Mouse (Mus musculus) thymus, postnatal 36 days (tissue): ENCODE measurements around the gene Anks1.

ENCODE experiments used
- DNase-seq, 2 experiments: peaks; one replicate each; pipeline ENCODE4 v3.0.0; 2022; ENCODE audit warnings: mixed read lengths in 2 of 2

Gene Anks1

GRCm38 (mm10) chr17:27908888-27909621 is at the start of gene Anks1:
TSS of gene Anks1 (plus strand) at chr17:27909306.
- DNase-seq: peak; percentile 90

DNA sequence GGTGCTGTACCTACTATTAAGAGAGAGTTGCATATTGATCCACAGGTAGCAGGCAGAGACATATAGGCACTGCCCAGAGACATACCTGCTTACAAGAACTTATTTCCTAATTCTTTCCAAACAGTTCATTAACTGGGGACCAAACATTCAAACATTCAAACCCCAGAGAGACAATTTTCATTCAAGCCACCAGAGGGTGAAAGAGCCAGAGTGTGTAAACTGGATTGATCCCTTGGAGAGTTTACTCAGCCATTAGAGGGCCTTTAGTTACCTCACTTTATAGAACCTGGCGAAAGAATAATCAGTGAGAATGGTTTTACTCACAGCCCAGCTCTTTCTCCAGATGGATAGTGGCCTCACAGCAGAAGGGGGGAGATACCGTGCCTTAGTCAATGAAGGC is 43.6 kb upstream of the Anks1 start:
- no peak for DNase-seq

DNA sequence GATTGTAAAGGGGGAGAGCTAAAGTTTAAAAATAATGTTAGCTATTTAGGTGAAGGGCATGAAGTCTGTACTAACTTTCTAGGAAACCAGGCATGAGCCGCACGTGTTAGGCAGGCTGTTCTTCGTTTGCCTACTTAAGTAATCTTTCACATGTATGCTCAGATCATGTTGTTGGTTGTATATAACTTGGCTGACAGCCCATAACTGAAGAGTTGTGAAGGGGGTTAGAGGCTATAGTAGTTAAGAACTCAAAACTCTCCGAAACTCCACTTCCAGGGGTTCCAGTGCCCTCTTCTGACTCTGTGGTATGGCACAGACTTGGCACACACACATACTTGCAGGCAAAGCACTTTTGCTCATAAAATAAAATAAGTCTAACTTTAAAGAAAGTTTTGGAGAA is 42.4 kb upstream of the Anks1 start:
- no peak for DNase-seq

DNA sequence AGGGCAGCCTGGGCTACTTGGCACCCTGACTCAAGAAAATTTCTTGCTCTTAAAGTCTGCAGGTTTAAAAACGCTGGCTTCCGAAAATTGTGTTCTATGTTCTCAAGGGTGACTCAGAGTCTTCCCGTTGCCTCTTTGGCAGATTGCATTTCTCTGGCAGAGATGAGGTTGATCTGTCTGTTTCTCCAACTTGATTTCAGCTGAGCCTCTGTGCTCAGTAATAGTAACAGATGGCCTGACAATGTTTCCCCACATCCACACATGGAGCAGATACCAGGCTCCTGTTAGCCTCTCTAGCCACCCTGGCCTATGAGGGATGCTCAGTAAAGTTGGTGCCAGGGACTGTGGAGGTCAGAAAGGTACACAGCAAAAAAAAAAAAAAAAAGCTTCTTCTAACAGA is 37.3 kb upstream of the Anks1 start:
- DNase-seq: no peak

DNA sequence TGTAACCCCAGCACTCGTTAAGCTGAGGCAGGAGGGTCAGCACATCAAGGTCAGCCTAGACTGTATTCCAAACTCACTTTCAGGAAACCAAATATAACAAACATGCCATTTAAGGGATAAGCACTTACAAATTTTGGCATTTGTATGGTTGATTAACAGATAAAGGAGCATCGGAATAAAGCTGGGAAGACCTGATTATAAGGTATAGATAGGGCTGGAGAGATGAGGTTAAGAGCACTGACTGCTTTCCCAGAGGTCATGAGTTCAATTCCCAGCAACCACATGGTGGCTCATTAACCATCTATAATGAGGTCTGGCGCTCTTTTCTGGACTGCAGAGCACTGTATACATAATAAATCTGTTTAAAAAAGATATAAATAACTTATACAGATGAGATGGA is 35.5 kb upstream of the Anks1 start:
- DNase-seq: no peak

DNA sequence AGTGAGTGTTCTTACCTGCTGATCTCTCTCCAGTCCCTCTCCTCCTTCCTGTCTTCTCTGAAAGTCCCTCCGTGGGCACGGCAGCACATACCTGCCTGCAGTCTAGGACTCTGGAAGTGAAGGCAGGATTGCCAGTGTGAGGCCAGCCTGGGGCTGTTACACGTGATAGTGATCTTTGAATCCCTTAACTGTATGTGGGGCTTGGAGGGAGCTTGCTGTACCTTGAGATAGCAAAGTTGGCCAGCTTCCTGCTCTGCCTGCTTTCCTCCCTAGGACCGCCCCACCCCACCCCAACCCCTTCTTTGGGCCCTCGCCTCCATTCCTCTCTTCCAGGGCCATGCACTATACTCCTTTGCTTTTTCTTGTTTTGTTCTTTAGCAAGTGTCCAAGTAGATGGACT is 34.6 kb upstream of the Anks1 start:
- no peak for DNase-seq

DNA sequence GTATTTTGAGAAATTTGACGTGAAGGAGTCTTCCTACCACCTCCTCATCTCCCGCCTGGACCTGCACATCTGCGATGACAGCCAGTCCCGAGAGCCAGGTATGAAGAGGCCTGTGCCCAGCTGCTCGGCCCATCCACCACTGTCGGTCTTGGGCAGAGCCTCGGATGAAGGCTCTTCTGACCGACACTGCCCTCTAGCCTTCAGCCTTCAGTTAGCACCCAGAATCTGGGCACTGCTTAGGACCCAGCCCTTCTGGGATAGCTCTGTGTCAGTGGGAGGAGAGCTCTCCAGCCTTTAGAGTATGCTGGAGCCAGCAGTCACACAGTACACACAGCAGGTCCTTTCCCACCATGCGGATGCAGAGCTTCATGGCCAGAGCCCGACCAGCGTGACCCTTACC is 27.6 kb upstream of the Anks1 start:
- no peak for DNase-seq

GRCm38 (mm10) chr17:27883129-27883528 is 26.0 kb upstream of the Anks1 start:
- DNase-seq: no peak

DNA sequence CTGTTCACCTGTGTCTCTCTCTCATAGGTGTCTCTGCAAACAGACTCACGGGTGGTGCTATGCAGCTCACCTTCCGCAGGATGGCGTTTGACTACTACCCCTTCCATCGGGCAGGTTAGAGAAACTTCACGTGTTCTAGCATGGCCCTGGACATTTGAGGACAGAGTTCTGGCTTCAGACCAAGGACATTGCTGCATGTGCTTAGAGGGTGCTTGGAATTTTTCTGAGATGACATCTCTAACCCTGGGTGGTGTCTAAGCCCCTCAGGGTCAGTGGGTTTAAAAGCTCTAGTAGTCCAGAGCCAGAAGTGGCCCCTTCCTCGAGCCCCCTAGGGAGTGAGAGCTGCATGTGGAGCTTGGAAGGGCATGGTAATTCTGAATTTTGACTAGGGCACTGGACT is 25.1 kb upstream of the Anks1 start:
- DNase-seq: no peak

- no peak for DNase-seq
Measured at GRCm38 (mm10) chr17:27886499-27887210, 22.5 kb upstream of the Anks1 start.

DNA sequence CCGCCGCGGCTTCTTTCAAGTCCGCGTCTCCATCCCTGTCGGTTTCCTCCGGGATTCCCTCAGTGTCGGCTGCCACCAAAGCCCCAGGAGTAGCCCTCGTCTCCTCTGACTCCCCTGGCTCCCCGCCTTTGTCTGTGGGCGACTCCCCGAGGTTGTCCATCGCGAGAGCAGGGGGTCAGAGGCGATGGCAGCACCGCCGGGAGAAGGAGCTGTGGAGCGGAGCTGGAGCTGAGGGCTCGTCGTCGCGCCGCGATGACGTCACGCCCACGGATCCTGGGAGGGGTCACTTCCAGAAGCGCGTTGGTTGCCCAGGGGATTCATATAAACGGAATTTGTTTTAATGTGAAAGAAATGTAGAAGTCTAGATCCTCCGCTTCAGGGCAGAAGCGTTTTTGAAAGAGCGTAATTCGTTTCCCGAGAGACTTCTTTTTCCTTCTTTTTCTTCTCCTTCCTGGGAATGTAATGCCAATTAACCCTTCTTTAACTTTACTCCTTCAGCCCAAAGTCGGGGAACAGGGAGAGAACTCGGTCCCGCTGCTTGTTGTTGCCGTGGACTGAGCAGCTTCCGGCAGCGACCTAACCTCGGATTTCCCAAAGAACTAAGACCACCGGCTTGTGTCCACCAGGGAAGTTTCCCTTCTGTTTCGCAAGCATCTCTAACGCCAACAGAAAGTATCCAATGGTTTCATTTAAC is 1.4 kb upstream of the Anks1 start:
- DNase-seq: peak; percentile 87 to 88

DNA sequence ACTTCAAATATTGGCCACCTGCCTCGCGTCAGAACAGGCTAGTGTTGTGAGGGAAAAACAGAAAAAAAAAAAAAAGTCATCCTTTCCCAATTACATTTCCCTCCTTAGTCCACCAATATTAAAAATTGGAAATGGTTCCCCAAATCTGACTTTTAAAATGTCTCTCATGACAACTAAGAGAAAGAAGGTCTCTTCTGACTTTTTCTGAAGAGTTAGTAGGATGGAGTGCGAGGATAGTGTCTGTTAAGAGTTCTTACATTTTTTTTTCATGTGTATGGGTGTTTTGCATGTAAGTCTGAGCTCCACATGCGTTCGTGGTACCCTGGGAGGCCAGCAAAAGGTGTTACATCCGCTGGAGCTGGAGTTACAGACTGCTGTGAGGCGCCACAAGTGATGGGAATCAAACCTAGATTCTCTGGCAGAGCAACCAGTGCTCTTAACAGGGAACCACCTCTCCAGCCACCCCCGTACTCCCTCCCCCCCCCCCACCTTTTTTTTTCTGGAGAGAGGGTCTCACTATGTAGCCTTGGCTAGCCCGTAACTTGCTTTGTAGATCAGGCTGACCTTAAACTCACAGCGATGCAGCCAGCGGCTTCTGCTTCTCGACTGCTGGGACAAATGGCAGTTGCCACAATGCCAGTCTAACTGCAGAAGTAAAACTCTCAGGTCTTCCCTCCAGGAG is 759 bp upstream of the Anks1 start:
- peak; percentile 30 to 50 for DNase-seq

DNA sequence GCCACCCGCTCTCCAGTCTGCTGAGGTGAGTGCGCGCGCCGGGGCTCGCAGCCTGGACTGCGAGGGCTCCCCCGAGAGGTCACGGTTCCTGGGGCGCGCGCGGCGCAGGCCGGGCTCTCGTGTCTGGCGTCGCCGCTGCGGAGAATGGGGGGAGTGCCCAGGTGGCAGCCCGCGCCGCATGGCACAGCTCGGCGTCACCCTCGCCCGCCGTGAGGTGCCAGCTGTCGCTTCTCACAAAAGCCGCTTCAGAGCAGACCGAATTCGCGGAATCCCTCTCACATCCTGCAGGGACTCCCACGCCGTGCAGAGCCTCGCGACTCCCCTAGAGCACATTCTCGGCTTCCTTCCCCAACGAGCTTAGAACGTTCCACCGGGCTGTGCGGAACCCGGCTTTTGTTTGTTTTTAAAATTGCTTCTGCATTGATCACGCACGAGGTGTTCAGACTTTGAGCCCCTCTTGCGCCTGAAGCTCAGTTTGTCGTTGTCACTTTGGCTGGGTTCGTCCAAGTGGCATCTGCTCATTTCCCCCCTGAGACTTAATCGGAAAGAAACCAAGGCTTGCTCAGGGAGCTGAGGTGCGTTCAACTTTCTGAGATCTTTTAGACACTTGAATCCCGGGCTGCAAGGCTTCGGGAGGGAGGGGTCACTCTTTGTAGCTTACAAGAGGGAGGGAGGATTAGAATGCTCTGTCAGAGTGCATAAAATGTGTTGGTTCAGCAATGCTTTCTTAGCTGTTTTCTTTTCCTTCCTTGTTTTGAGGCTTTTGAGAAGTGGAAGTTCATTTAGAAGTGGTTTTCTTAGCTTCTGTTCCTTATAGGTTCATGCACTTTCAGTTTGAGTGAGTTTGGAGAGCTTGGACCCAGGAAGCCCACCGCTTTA is 755 bp downstream of the Anks1 start, which contains the start of gene Taf11:
Gene Taf11, minus strand, starts transcription at position 223 of the 879 bp plus-strand sequence.
- peak; percentile 76 to 87 for DNase-seq

- DNase-seq: no peak
Measured at GRCm38 (mm10) chr17:27911371-27911770, 2.3 kb downstream of the Anks1 start.

- no peak for DNase-seq
Measured at GRCm38 (mm10) chr17:27914742-27915141, 5.6 kb downstream of the Anks1 start.

DNA sequence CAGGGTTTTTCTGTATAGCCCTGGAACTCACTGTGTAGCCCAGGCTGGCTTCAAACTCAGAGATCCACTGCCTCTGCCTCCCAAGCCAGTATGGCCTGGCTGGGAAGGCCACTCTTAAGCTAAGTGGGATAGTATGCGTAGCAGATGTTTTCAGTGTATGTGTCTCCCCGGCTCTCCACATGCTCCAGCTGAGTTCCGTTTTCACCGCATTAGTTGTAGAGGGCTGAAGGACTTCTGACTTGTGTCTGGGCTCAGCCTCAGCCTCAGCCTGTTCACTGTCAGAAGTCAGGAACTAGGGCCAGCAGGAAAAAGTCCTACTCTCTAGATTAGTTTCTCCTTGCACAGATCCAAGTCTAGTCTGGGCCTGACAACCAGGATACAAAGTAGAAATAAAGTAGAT is 7.3 kb downstream of the Anks1 start:
- DNase-seq: no peak

DNA sequence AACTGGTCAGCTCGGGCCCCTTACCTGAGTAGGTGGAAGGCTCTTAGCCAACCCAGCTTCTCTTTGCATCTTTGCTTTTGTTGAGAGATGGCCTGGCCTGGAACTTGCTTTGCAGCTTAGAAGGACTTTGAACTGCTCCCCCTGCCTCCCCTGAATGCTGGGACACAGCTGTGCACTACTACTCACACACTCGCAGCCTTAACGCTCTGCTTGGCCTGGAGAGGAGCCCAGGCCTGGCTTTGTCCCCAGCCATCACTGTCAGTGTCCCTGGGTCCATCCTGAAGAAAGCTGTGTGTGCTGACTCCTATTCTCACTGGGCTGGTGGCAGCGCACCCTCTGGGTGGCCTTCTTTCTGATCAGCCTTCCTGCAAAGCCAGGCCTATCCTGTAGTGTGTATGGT is 11.6 kb downstream of the Anks1 start:
- no peak for DNase-seq

DNA sequence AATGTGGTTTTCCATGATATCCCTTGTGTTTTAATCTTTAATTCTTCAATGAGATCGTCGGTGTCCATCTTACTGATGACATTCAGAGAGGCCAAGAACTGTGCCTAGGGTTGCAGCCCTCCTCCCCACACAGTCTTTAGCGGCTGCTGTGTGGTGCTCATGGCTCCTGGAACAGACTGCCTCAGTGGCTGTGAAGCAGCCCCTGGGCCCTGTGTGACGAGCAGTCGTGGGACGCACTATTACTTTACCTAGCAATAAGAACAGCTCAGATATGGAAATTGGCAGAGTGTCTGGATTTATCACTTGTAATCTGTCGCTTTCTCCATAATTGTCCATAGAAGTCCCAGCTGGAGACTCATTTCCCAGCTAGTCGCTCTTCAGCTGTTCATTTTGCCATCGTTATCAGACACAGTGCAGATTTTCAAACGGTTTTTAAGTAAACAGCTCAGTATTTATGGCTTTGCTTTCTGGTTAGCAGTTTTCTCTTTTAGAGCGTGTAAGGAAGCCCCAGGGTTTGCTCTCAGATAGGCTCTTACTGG is 13.1 kb downstream of the Anks1 start:
- no peak for DNase-seq

- DNase-seq: no peak
Measured at GRCm38 (mm10) chr17:27925054-27925453, 15.9 kb downstream of the Anks1 start.

GRCm38 (mm10) chr17:27925504-27925903 is 16.4 kb downstream of the Anks1 start:
- no peak for DNase-seq

- no peak for DNase-seq
Measured at GRCm38 (mm10) chr17:27930291-27930690, 21.2 kb downstream of the Anks1 start.

DNA sequence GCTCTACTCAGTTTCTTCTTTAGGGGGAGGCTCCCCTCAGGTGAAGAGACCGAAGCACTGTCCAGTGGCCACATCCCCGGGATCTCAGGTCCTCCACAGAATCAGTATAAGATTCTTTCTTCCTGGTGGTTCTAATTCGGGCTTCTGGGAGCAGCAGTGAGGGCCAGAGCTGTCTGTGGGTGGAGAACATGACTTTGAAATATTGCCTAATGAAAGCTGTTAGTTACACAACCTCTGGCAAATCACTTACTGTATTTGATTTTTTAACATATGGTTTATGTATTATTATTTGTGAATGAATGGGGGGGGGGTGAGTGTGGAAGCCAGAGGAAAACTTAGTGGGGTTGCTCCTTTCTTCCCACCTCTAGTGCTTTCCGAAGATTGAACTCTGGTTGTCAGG is 22.7 kb downstream of the Anks1 start:
- DNase-seq: no peak
